Mouse (Mus musculus) adrenal gland, postnatal 25 days (tissue): ENCODE measurements at regions not wholly inside any gene's neighbourhood (a gene's known extent, or its start where the extent isn't known, plus 50 kb on each side); places are given as distances from the start of the nearest gene placed in this dataset.

ENCODE experiments used
- DNase-seq: peaks from one replicate; pipeline ENCODE4 v3.0.0; 2021; ENCODE audit warnings: mixed read lengths

DNA sequence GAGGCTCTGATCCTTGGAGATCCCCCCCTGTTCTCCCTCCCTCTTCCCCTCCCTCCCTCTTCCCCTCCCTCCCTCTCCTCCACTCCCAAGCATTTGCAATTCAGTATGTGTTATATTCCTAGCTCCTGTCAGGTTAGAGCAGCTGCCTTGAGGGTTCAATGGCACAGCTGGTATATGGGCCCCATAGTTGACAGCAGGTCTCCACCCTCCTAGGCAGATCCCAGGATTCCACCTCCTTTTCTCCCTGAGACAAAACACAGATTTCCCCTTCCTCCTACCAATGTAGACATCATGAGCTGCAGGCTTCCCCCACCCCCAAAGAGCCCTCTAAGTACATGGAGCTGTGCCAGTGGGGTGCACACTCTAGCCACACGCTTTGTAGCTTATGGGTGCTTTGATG is 137.8 kb downstream of the Unc5cl start:
- no peak for DNase-seq

DNA sequence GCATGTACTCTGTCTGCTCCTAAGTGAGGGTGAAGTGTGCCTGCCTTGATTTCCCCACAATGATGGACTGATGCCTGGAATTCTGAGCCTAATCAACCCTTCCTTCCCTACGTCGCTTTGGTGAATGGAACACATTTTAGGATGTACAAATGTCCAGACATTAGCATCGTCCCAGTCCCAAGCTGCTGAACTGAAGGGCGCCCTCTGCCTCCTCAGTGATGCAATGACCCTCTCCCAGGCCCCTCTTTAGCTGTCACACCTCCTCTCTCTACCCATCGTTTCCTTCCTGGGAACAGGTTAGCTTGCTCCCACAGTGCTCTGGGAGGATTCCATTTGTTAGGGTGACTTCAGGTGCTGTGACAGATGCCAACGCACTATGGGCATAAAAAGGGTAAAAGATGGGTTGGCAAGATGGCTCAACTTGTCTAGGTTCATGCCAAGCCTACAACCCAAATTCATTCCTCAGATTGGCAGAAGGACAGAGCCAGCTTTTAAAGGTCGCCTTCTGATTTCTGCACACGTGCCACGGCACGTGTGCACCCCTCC is 140.8 kb downstream of the Unc5cl start:
- DNase-seq = no peak

GRCm38 (mm10) chr17:48596406-48596805 is 141.7 kb downstream of the Unc5cl start:
- DNase-seq = no peak

DNA sequence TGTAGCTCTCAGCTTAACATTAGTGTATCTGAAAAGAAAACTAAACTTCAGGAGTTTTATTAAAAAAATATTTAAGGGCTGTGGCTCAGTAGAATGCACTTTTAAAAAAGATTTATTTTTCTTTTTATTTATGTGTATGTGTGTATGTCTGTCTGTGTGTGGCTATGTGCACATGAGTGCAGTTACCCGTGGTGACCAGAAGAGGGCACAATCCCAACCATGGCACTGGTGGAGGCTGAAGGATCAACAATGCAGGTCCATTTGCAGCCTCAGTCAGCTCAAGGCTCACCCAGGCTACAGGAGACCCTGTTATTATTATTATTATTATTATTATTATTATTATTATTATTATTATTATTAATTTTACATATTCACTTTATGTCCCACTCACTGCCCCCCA is 142.6 kb downstream of the Unc5cl start:
- DNase-seq = no peak

DNA sequence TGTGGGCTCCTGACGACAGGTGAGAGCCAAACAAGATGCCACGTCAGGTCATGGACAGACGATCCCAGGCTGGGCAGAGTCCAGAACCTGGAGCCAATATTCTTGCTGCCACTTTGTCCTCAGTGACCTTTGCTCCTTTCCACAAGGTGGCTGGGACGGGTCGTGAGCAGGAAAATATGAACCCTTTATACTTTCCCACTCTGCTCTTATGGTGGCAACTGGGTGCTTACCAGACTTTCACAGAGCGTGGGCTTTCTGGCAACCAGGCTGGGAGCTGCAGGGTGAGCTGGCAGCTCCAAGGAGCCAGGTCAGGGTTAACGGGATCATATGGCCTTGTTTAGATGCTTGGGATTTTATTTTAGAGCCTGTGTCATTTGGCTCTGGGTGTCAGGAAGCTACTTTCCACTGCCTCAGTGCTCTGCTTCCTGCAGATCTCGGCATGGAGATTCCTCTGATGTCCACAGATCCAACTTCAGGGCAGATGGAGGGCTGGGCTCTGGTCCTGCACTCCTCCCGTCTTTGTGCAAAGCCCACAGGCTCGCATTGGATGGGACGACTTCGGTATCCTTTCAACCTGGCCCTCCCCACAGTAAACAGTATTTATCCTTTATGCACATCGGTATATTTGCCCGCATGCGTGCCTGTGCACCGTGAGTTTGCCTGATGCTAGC is 143.9 kb downstream of the Unc5cl start:
- no peak for DNase-seq

- DNase-seq = no peak
These were observed 145.5 kb downstream of the Unc5cl start for GRCm38 (mm10) chr17:48600176-48600575.

- peak; percentile 43 for DNase-seq
These were observed 147.9 kb downstream of the Unc5cl start for GRCm38 (mm10) chr17:48602554-48602953.

DNA sequence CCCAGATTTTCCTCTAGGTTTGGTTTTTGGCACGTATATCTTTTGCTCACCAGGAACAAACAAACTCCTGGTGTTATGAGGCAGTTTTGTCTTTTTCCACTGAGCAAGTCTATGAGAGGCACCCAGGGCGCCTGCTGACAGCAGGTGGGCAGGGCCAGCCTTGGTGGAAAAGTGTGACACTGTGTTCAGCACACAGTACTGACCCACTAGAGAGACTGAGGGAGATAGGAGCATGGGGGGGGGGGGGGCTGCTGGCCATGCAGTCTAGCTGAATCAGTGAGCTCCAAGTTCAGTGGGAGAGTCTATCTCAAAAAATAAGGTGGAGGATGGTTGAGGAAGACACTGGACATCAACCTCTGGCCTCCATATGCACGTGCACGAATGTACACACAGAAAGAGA is 152.1 kb downstream of the Unc5cl start:
- no peak for DNase-seq

DNA sequence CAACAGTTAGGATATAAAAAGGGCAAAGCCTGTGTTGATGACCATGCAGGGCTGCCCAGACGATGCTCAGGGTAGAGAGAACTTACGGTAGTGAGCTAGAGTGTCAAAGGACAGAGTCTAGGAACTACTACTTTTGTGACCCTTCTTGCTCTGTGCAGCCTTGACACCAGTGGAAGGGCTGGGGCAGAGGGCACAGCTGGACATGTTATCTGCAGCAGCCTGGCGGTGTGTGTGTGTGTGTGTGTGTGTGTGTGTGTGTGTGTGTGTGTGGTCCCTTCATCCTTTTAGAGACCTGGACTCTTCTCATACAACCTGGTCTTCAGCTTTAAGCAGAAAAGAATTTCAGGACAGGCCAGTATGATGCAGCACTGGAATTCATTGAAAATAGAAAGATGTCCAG is 153.6 kb downstream of the Unc5cl start:
- DNase-seq = no peak

GRCm38 (mm10) chr17:48610107-48610506 is 155.4 kb downstream of the Unc5cl start:
- no peak for DNase-seq

DNA sequence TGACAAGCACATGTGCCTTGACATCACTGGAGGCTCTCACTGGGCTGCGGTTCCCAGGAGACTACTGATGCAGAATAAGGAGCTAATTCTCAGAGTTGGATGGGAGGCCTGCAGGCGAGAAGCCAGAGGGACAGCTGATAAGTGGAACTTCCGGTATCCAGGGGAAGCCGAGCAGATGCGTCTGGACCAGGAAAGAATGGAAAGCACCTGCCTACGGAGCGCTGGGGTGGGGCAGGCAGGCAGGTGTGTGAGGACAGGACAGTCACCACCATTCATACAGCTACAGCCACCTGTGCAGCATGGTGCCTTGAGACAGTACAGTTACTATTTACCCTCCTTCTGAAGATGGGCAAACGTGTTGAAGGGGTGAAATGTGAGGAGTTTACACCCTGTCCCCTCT is 156.1 kb downstream of the Unc5cl start:
- no peak for DNase-seq

DNA sequence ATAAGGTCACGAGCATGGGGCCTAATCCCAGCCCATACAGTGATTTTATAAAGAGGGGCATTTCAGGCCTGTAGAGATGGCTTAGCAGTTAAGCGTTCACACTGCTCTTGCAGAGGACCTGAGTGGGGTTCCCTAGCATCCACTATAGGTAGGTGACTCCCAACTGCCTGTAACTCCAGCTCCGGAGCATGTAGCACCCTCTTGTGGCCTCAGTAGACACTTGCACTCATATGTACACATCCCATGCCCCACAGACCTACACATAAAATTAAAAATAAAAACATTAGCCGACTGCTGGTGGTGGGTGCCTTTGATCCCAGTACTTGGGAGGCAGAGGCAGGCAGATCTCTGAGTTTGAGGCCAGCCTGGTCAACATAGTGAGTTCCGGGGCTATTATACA is 158.8 kb downstream of the Unc5cl start:
- DNase-seq = no peak

DNA sequence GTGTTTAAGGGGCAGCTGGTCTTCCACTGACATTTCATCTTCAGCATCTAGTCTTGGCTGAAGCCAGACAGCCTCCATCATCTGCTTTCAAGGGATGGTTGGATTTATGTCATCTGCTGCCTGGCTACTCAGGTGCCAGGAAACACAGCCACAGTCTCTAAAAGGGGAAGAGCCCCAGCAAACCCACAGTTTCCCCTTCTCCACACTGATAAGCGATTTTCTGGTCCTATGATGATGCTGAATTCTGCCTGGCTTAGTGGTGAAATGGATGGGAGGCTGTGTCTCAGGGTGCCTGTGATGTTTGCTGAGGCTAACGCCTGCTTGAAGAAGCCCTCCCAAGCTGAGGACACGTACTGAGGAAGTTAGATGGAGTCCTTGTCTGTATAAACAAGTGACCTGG is 160.5 kb downstream of the Unc5cl start:
- no peak for DNase-seq

- no peak for DNase-seq
These were observed 161.5 kb downstream of the Unc5cl start for GRCm38 (mm10) chr17:48616205-48616604.

DNA sequence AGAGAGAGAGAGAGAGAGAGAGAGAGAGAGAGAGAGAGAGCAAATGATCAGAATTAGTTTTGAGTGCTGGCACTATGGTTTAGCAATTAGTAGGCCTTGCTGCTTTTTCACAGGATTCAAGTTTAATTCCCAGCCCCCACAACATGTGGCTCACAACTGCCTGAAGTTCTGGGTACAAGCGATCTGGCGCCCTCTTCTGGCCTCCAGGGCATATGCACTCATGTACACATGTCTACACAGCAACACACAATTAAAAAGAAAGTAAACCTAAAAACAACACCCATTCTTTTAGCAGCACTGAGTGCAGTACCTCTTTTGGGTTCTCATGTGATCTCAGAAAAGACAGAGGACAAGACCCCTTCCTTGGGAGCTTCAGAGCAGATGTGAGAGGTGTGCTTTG is 166.2 kb downstream of the Unc5cl start:
- no peak for DNase-seq

- no peak for DNase-seq
These were observed 167.0 kb downstream of the Unc5cl start for GRCm38 (mm10) chr17:48621676-48622075.

DNA sequence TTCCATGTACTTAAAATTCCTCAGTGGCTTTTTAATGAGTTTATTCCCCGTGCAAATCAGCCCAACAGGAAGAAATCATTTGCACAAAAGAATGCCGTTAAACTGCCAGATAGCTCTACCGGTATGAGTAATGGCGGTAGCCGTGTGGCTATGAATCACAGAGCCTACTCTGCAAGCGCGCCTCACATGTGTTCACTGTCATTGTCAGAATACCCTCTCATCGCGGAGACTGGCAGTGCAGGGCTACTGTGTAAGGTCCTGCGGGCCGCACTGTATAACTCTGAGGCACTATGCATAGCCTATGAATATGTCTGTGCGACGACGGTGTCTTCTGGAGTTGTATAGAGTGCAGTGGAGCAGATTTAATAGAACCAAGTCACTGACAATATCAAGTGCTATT is 170.2 kb downstream of the Unc5cl start:
- no peak for DNase-seq

DNA sequence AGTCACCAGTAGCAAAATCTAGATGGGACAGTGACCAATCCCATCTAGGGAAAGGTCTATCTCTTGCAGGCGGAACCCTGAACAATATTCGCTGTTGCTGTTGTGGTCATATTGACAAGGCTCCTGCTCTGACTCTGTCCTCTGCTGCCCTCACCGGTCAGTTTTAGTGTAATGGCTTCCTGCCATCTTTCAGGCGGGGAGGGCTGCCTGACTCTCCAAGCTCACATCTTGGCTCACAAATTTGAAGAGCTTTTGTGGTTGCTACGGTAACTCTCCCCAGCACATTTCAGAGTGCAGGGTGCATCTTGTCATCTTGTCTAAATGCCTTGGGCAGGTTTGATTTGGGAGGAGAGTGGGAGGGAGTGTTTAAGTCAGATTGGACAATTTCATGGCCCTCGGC is 171.3 kb downstream of the Unc5cl start:
- no peak for DNase-seq

DNA sequence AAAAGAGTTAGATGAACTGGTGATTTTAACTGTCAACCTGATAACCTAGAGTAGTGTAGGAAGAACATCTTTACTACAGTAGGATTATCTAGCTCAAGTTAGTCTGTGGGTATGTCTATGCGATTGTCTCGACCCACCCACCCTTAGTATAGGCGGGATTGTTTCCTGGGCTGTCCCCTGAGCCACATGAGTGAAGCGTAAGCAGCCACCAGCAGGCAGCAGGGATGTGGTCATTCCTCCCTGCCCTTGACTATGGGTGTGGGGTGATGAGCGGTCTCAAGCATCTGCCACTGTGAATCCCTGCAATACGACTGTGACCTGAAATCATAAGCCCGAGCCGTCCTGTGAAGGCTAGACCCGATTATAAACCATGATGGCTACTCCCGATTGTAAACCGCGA is 184.9 kb downstream of the Unc5cl start:
- no peak for DNase-seq

DNA sequence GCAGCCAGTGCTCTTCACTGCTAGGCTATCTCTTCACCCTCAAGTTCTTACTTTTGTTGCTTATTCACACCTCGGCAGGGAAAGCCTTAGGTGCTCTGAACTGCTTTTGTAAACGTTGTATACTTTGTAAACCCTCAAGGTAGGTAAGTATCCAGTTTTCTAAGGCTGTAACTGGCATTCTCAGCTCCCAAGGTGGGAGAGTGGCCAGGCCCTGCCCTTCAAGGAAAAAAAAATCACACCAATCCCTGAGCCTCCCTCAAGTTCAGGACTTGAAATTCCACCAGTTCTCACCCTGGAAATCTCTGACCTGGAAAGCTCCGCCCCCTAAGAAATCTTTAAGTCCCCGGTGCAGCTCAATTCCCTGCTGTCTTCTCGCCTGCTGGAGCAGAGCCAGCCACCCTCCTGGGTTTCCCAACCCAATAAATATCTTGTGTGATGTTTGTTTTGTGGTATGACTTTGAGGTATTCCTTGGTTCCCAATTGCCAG is 188.9 kb downstream of the Unc5cl start:
- no peak for DNase-seq

DNA sequence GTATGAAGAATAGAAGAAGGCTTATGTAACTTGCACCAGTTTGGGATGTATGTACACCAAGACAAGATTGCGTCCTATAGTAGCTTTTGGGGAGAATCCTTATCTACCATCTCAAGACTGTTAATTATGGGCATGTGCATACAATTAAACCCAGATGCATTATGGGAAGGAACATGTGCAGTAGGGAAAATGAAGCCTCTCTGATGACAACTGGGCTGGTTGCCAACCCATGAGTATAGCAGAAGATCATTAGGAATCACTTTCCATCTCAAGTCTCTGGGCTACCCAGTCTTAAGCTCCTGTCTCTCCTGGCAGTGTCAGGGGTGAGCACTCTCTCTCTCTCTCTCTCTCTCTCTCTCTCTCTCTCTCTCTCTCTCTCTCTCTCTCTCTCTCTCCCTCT is 190.4 kb downstream of the Unc5cl start:
- DNase-seq = no peak

DNA sequence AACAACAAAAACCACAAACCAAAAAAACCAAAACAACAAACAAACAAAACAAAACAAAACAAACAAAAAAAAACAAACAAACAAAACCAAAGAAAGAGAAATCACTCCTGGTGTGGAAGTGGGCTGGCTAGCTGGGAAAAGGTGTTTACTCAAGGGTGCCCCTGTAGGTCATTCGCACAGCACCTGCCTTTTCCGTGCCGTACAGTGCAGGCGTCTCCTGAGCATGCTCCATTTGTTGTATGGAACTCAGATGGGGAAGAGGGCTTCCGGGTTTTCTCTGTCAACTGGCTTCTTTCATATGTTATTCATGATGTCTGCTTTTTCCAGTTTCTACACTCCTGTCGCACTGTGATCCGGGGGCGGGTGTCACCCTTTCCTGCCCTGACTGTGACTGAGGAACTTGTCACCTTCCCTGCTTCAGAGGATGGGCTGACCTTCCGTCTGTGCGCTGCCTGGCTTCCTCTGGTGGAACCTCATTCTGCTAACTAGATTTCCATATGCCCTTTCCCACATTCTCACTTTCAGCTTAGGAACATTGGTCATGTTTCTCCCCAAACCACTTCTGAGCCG is 192.0 kb downstream of the Unc5cl start:
- DNase-seq = no peak

DNA sequence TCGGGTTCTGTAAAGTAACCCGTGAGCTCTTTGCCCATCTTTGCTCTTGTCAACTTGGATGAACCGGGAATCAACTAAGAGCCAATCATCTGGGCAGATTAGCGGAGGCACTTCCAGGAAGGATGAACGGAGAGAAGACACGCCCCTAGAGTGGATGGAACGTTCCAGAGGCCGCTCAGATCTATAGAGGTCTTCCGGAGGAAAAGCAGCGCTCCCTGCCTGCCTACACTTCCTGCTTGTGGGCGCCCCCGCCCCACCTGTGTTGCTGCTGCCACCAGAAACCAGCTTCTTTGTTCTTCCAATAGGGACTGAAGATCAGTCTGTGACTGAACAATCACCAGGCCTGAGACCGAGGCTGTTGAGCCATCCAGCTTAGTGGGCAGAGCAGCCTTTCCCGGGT is 192.7 kb downstream of the Unc5cl start:
- DNase-seq = no peak

- DNase-seq = no peak
These were observed 195.9 kb downstream of the Unc5cl start for GRCm38 (mm10) chr17:48650556-48650955.
